Mouse (Mus musculus): ENCODE measurements around the gene Acap3.

DNA sequence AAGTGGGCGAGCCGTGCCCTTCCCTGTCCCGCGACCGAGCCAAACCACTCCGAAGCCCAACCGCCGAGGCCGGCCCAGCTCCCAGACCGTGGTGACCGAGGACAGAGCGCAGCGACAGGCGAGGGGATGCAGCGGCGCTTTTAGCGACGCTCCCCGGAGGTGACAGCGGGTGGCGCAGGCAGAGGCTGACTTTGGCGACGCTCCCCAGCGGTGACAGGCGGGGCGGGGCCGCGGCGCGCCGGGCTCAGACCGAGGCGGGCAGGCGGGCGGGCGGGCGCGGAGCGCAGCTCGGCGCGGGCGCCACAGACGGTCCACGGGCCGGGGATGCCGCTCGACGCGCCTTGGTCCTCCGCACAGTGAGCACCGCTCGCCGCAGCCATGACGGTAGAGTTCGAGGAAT lies 395 bp downstream of the Acap3 start:
- TF ChIP-seq POLR2A (IDR thresholded peaks at IDR 0.05; ENCODE audit: insufficient read depth, low read length) (no peak), CTCF (IDR thresholded peaks at IDR 0.05; ENCODE audit: low read depth, low read length) (no peak), EP300 (IDR thresholded peaks at IDR 0.05; ENCODE audit: insufficient read depth, low read depth, low read length) (no peak)
